Comparison of ENCODE assay signal across 8 mouse cellular contexts in genomic region chr11:90664345-90664986, GRCm38 (mm10). TPM values are rescaled to one million over a fixed set of nuclear protein-coding genes. Genes with fewer than 3 reads are reported as not detected.
DNase-seq lines count a peak whose midpoint lies in the region; ATAC-seq lines count a peak whose summit lies in the region.

No protein-coding gene starts in this region.

- intact Hi-C loops in heart, postnatal 25 days (cut with DNase I) = no loop called here
- intact Hi-C loops in left cerebral cortex, postnatal 10 days (cut with DNase I) = no loop called here

- H3K4me2 ChIP-seq in midbrain, embryonic 11.5 days = no peak overlapping the region

- H3K36me3 ChIP-seq in heart, embryonic 10.5 days = peaks cover 39% of the 10 kb centered on the region
- H3K36me3 ChIP-seq in midbrain, embryonic 11.5 days (ENCODE audit: control insufficient read depth, insufficient read depth, low read length) = no peaks in the 10 kb centered on the region

- no peaks in the 10 kb centered on the region for H3K9me3 ChIP-seq in heart, embryonic 10.5 days
- H3K9me3 ChIP-seq in midbrain, embryonic 11.5 days (ENCODE audit: control insufficient read depth, low read length) = no peaks in the 10 kb centered on the region

- peak overlapping the region; percentile 82 for H3K27ac ChIP-seq in heart, embryonic 10.5 days
- H3K27ac ChIP-seq in midbrain, embryonic 11.5 days (ENCODE audit: low read depth, low read length) = no peak overlapping the region; the same call in 1 of the 2 replicates

- no peak overlapping the region for H3K9ac ChIP-seq in midbrain, embryonic 11.5 days (ENCODE audit: low read length)

- ATAC-seq in midbrain, embryonic 11.5 days (ENCODE audit: low FRiP score) = peak; percentile 41; the same call in 1 of the 2 replicates

- H3K4me3 ChIP-seq in heart, embryonic 10.5 days = no peak overlapping the region
- no peak overlapping the region for H3K4me3 ChIP-seq in midbrain, embryonic 11.5 days (ENCODE audit: low read depth, low read length)

- peaks cover 37% of the 10 kb centered on the region for H3K4me1 ChIP-seq in heart, embryonic 10.5 days
- peaks cover 27% of the 10 kb centered on the region for H3K4me1 ChIP-seq in midbrain, embryonic 11.5 days (ENCODE audit: control insufficient read depth, insufficient read depth, low read length)

- peak; percentile 82 for DNase-seq in heart, embryonic 10.5 days (ENCODE audit: low spot score)
- no peak for DNase-seq in heart, postnatal 25 days (ENCODE audit: low spot score)
- DNase-seq in c-Kit-positive CD71-positive TER-119-negative erythroid progenitor cells, embryonic 14.5 days (ENCODE audit: low read depth) = peak; percentile 80
- DNase-seq in hindlimb bud, embryonic 11.5 days (ENCODE audit: extremely low spot score, low read depth, low spot score) = peak; percentile 30
- DNase-seq in midbrain, embryonic 11.5 days (ENCODE audit: low spot score, missing footprints) = no peak
- DNase-seq in left cerebral cortex, postnatal 10 days (ENCODE audit: extremely low spot score in 1 of 2, low spot score in 2 of 2) = no peak
- no peak for DNase-seq in natural killer cell, adult 2 months (ENCODE audit: low spot score in 2 of 2)
- DNase-seq in layer of hippocampus, adult 9-10 months (ENCODE audit: low spot score) = no peak

- 22% methylated on average over 8 of the region's 8 CpGs for WGBS in heart, embryonic 10.5 days
- WGBS in midbrain, embryonic 11.5 days = 28% methylated on average over 8 of the region's 8 CpGs

- no peaks in the 10 kb centered on the region for H3K27me3 ChIP-seq in heart, embryonic 10.5 days (ENCODE audit: insufficient read depth, poor library complexity, severe bottlenecking)
- H3K27me3 ChIP-seq in midbrain, embryonic 11.5 days (ENCODE audit: control insufficient read depth, insufficient read depth, low read length) = no peaks in the 10 kb centered on the region

RNA-seq across cellular contexts. Expression of gene Tom1l1, which starts 23.7 kb away (rescaled TPM):
- polyA plus RNA-seq in heart, embryonic 10.5 days (2016; fragmentation: Nextera tagmentation; extraction: Ambion mirVana) = 37.9 and 44.6 TPM in 2 replicates
- total RNA-seq in heart, postnatal 25 days (2021) = 10 to 100 TPM; 15.1 to 19.8 TPM
- 17.4 and 18.7 TPM in 2 replicates for polyA plus RNA-seq in midbrain, embryonic 11.5 days (2014; fragmentation: Nextera tagmentation; extraction: Ambion mirVana)
- 10 to 100 TPM; 17.1 to 19.3 TPM for total RNA-seq in left cerebral cortex, postnatal 10 days (2021)

RNA-seq across cellular contexts. Expression of gene Cox11, which starts 26.5 kb away (rescaled TPM):
- 39.4 and 48.3 TPM in 2 replicates for polyA plus RNA-seq in heart, embryonic 10.5 days (2016; fragmentation: Nextera tagmentation; extraction: Ambion mirVana)
- total RNA-seq in heart, postnatal 25 days (2021) = 10 to 100 TPM; 24.7 to 25.5 TPM
- 24.6 and 26.4 TPM in 2 replicates for polyA plus RNA-seq in midbrain, embryonic 11.5 days (2014; fragmentation: Nextera tagmentation; extraction: Ambion mirVana)
- total RNA-seq in left cerebral cortex, postnatal 10 days (2021) = 10 to 100 TPM; 24.4 to 25.5 TPM

RNA-seq across cellular contexts. Expression of gene Stxbp4, which starts 26.6 kb away (rescaled TPM):
- 16.6 and 25.3 TPM in 2 replicates for polyA plus RNA-seq in heart, embryonic 10.5 days (2016; fragmentation: Nextera tagmentation; extraction: Ambion mirVana)
- total RNA-seq in heart, postnatal 25 days (2021) = 1 to 10 TPM; 5.0 to 5.8 TPM
- polyA plus RNA-seq in midbrain, embryonic 11.5 days (2014; fragmentation: Nextera tagmentation; extraction: Ambion mirVana) = 36.5 and 41.8 TPM in 2 replicates
- total RNA-seq in left cerebral cortex, postnatal 10 days (2021) = 1 to 10 TPM; 8.4 to 8.7 TPM

Comparison
In these comparisons a context has a peak if more than half of its experiments do, and no peak if none do; other contexts are left out.
1. DNase-seq: peak in heart, embryonic 10.5 days (single experiment), c-Kit-positive CD71-positive TER-119-negative erythroid progenitor cells, embryonic 14.5 days (single experiment) and hindlimb bud, embryonic 11.5 days (single experiment); none in heart, postnatal 25 days (single experiment), midbrain, embryonic 11.5 days (single experiment), left cerebral cortex, postnatal 10 days (0 of 2), natural killer cell, adult 2 months (0 of 2) and layer of hippocampus, adult 9-10 months (single experiment).